ENCODE assay signal across 8 mouse cellular contexts in the genomic region with DNA sequence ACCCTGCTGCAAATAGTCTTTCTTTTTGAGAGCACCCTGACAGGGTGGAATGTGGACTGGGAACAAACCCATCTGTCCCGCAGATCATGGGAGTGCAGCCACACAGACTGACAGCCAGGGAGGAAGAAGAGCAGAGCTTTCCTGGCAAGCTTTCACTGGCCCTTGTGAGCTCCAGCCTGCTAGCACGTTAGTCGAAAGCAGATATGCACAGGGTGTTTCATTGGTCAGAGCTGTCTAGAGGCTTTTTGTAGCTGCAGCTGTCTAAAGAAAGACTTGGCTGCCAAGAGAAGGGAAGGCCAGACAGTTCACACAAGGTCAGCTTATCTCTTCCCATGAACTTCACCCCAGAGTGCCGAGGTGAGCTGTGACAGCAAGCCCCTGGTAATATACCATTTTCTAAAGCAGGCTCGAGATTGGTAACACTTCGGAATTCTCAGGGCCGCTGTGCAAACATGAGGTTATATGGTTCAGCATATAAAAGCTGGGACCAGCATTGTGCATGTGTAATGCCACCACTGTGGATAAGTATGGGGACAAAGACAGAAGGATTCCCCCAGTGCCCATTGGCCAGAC.
DNase-seq lines count a peak whose midpoint lies in the region; ATAC-seq and TF ChIP-seq lines count a peak whose summit lies in the region.

No protein-coding gene starts in this region.

- H3K4me2 ChIP-seq in heart, embryonic 14.5 days (ENCODE audit: low read length) = peak overlapping the region; percentile 53
- H3K4me2 ChIP-seq in kidney, embryonic 16.5 days (replicated peaks; ENCODE audit: low read depth, low read length) = no peak overlapping the region

- peak overlapping the region; percentile 47 for H3K9ac ChIP-seq in heart, embryonic 14.5 days (ENCODE audit: low read length)
- 0 out of 2 replicates have a peak overlapping the region, but pooled peaks have one; percentile 4 for H3K9ac ChIP-seq in kidney, embryonic 16.5 days (replicated peaks; ENCODE audit: low read length)

- H3K27me3 ChIP-seq in heart, embryonic 14.5 days (ENCODE audit: control insufficient read depth, insufficient read depth, low read length) = no peaks in the 10 kb centered on the region
- H3K27me3 ChIP-seq in kidney, embryonic 16.5 days (ENCODE audit: insufficient read depth, low read length) = no peaks in the 10 kb centered on the region

- no peaks in the 10 kb centered on the region for H3K9me3 ChIP-seq in heart, embryonic 14.5 days (ENCODE audit: control insufficient read depth, low read length)
- H3K9me3 ChIP-seq in kidney, embryonic 16.5 days (ENCODE audit: low read length) = no peaks in the 10 kb centered on the region

- peak overlapping the region; percentile 30; the same call in 1 of the 2 replicates for H3K27ac ChIP-seq in embryonic fibroblast, embryonic 13.5 days (ENCODE audit: insufficient read depth, low read length)
- H3K27ac ChIP-seq in heart, embryonic 14.5 days (replicated peaks in 1 of 2; ENCODE audit: control insufficient read depth in 1 of 2, insufficient read depth in 1 of 2, low read depth in 2 of 2, low read length in 2 of 2) = peak overlapping the region; percentile 95 to 96
- H3K27ac ChIP-seq in kidney, embryonic 16.5 days (ENCODE audit: low read length) = peak overlapping the region; percentile 74

- TF ChIP-seq POLR2A in embryonic fibroblast, embryonic 13.5 days (IDR thresholded peaks at IDR 0.05; ENCODE audit: low read depth, low read length) = no peak

- 3% methylated on average over 7 of the region's 7 CpGs for WGBS in heart, embryonic 14.5 days
- WGBS in kidney, embryonic 16.5 days = 24% methylated on average over 7 of the region's 7 CpGs

- H3K36me3 ChIP-seq in heart, embryonic 14.5 days (ENCODE audit: control insufficient read depth, insufficient read depth, low read length) = 0 out of 2 replicates have a peak, but pooled peaks cover 3% of the 10 kb centered on the region
- peaks cover 3% of the 10 kb centered on the region; the same call in 1 of the 2 replicates for H3K36me3 ChIP-seq in kidney, embryonic 16.5 days (ENCODE audit: insufficient read depth, low read length)

- H3K4me3 ChIP-seq in embryonic fibroblast, embryonic 13.5 days (ENCODE audit: insufficient read depth, low read length) = no peak overlapping the region
- peak overlapping the region in 1 of 2 experiments; percentile 23; a peak in 2 of 4 replicates for H3K4me3 ChIP-seq in heart, embryonic 14.5 days (ENCODE audit: control insufficient read depth in 1 of 2, insufficient read depth in 1 of 2, low read depth in 1 of 2, low read length in 2 of 2)
- no peak overlapping the region for H3K4me3 ChIP-seq in kidney, embryonic 16.5 days (ENCODE audit: low read length)

- no peaks in the 10 kb centered on the region for H3K4me1 ChIP-seq in embryonic fibroblast, embryonic 13.5 days (ENCODE audit: control insufficient read depth, insufficient read depth, low read length)
- H3K4me1 ChIP-seq in heart, embryonic 14.5 days (ENCODE audit: control insufficient read depth in 2 of 2, insufficient read depth in 2 of 2, low read length in 2 of 2) = peaks cover 7 to 15% of the 10 kb centered on the region in 2 experiments
- H3K4me1 ChIP-seq in kidney, embryonic 16.5 days (ENCODE audit: insufficient read depth, low read length) = peaks cover 20% of the 10 kb centered on the region

- peak; percentile 52 to 82 for DNase-seq in adrenal gland, adult (ENCODE audit: inconsistent age in 2 of 2, low spot score in 1 of 2)
- DNase-seq in adrenal gland, postnatal 4 days (ENCODE audit: low spot score in 2 of 2) = no peak
- peak; percentile 69 for DNase-seq in lung, postnatal 36 days
- peak; percentile 46 for DNase-seq in yolk sac, embryonic 10.5 days (ENCODE audit: low spot score)
- DNase-seq in thymus, postnatal 0 days (ENCODE audit: low spot score) = no peak

- ATAC-seq in heart, embryonic 14.5 days (ENCODE audit: insufficient number of reproducible peaks, insufficient read depth, low FRiP score, low read depth) = peak; percentile 95
- peak; percentile 86 for ATAC-seq in kidney, embryonic 16.5 days (ENCODE audit: low FRiP score, low TSS enrichment)

- no peak for TF ChIP-seq CTCF in embryonic fibroblast, embryonic 13.5 days (IDR thresholded peaks at IDR 0.05; ENCODE audit: borderline replicate concordance, insufficient read depth, low read length)

Comparison
In these comparisons a context has a peak if more than half of its experiments do, and no peak if none do; other contexts are left out.
1. DNase-seq: peak in adrenal gland, adult (2 of 2), lung, postnatal 36 days (single experiment) and yolk sac, embryonic 10.5 days (single experiment); none in adrenal gland, postnatal 4 days (0 of 2) and thymus, postnatal 0 days (single experiment).
2. H3K27ac ChIP-seq: peak in every context shown above with its lines; median percentile 96 in heart, embryonic 14.5 days; 74 in kidney, embryonic 16.5 days; 30 in embryonic fibroblast, embryonic 13.5 days.